Mouse (Mus musculus) small intestine, adult 2 months (tissue): Measurements from ENCODE around the gene Ide. TPM values are rescaled to one million over a fixed set of nuclear protein-coding genes. Genes with fewer than 3 reads are reported as not detected.

Experiments
- H3K27ac ChIP-seq: fragments of 200-500 bp; 2 replicates; pipeline ENCODE4 v1.5.1; 2012; ENCODE audit warnings: low read depth, low read length, control low read depth, inconsistent platforms; ENCODE audit not compliant: insufficient read depth
- H3K27me3 ChIP-seq: fragments of 200-500 bp; 2 replicates; pipeline ENCODE4 v1.6.1; 2012; ENCODE audit warnings: mild to moderate bottlenecking, moderate library complexity, low read length, inconsistent platforms; ENCODE audit not compliant: control insufficient read depth, insufficient read depth
- H3K36me3 ChIP-seq: fragments of 200-500 bp; 2 replicates; pipeline ENCODE4 v1.6.1; 2012; ENCODE audit warnings: mild to moderate bottlenecking, low read length, control low read depth, inconsistent platforms; ENCODE audit not compliant: control insufficient read depth, insufficient read depth
- H3K4me1 ChIP-seq: fragments of 200-500 bp; 2 replicates; pipeline ENCODE4 v1.6.1; 2012; ENCODE audit warnings: low read length, inconsistent platforms, mixed read lengths; ENCODE audit not compliant: control insufficient read depth, insufficient read depth, insufficient read length
- H3K4me3 ChIP-seq: fragments of 200-500 bp; 2 replicates; pipeline ENCODE4 v1.5.1; 2012; ENCODE audit warnings: low read depth, mild to moderate bottlenecking, control low read depth, inconsistent platforms, low read length, moderate library complexity
- CTCF ChIP-seq: fragments of 200-500 bp; IDR thresholded peaks from 2 replicates; pipeline ENCODE4 v1.5.1; 2012; ENCODE audit warnings: low read depth, mild to moderate bottlenecking, control low read depth, inconsistent platforms, low read length, moderate library complexity, mixed read lengths; ENCODE audit not compliant: insufficient replicate concordance, insufficient read length; ENCODE audit errors: extremely low read depth
- POLR2A ChIP-seq: fragments of 200-500 bp; IDR thresholded peaks from 2 replicates; pipeline ENCODE4 v1.6.1; 2012; ENCODE audit warnings: low read depth, mild to moderate bottlenecking, control low read depth, inconsistent platforms, low read length, moderate library complexity
- WGBS: fragments of 180-500 bp; shearing (Covaris S2); methylation state at CpG from one replicate; pipeline ENCODE4 v1.1.7; 2018; 5-methylcytosine and 5-hydroxymethylcytosine counted together
- polyA plus RNA-seq: library from polyadenylated mRNA; depleted of rRNA; stranded (reverse); fragments of >200 nt; gene quantifications from 2 replicates; pipeline ENCODE4 v1.2.3, GENCODE M21; 2012

Ide gene
- polyA plus RNA-seq, 1 experiment, result 6.8 TPM

DNA sequence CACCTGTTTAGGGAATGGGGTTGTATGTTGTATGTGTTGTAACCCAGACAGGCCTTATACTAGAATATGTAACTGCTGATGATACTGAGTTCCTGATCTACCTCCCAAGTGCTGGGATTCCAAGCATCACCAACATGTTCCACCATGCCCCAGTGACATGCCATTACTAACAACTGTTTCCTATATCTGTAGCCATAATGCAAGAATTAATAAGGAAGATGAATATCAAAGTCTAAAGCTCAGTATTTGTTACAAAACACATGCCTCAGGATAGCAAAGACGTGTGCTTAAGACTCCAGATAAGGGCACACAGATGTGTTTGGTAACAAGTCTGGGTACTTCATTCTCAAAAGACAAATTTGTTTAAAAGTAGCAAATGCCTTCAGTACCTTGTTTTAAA is 2.3 kb downstream of the Ide start:
- Histone ChIP-seq H3K36me3 (peaks cover 2% of the 10 kb centered on the region), H3K4me3 (no peak overlapping the region), H3K27ac (no peak overlapping the region), H3K27me3 (no peaks in the 10 kb centered on the region), H3K4me1 (no peaks in the 10 kb centered on the region)
- no peak for TF ChIP-seq CTCF
- WGBS, result 44% methylated on average over 1 of the region's 1 CpGs

DNA sequence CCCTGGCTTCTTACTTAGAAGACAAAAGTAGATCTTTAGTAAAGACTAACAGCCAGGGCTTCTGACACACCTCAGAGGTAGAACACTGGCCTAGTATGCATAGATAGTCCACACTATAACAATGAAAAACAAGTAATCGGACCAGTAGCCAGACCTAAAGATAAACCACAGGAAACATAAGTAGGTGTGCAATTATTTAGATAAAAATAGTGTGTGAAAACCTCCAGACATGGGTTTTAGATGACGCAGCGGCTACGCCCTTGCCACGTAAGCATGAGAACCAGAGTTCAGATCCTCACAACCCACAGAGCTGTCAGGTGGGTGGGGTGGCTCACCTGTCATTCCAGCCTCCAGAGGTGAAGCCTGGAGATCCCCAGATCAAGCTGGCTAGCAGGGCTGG is 4.3 kb downstream of the Ide start:
- Histone ChIP-seq H3K36me3 (peaks cover 9% of the 10 kb centered on the region), H3K4me3 (no peak overlapping the region), H3K27ac (no peak overlapping the region), H3K4me1 (no peaks in the 10 kb centered on the region), H3K27me3 (no peaks in the 10 kb centered on the region)
- TF ChIP-seq CTCF (no peak), POLR2A (no peak)
- WGBS, result 85% methylated on average over 5 of the region's 5 CpGs

DNA sequence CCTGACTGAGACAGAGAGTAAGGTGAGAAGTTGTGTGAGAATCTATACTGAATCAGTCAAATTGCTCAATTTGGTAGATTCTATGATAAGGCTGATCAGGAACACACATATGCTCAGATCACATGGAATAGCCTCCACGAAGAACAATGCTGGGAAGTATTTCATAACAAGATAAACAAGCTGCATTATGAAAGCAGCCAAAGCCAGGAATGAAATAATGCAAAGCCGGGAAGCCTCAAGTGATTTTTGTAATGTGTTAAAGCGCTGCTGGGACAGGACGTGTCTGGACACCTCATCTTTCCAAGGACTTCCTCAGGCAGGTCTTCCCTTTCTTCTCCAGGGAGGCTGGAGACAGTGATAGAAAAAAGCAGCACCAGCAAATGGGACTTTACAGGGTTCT is 4.9 kb downstream of the Ide start:
- Histone ChIP-seq H3K27me3 (no peaks in the 10 kb centered on the region), H3K4me3 (no peak overlapping the region)
- 77% methylated on average over 4 of the region's 4 CpGs for WGBS

DNA sequence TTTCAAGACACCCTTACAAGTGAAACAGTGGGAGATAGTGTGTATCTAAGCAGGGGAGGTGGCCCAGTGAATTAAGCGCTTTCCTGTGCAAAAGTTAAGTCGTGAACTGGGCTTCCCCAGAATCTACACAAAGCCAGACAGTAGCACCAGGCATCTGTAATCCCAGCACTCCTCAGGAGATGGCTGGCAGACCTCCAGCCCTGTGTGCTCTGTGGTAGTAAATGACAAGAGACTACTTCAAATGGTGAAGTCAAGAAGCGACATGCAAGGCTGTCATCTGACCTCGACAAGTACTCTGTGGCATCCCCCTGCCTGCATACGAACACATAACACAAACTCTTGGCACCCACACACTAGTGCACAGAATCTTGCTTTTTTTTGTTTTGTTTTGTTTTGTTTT is 10.4 kb downstream of the Ide start:
- WGBS, result 88% methylated on average over 5 of the region's 5 CpGs
- TF ChIP-seq POLR2A (no peak), CTCF (no peak)
- H3K36me3 ChIP-seq, result peaks cover 35% of the 10 kb centered on the region
- H3K4me3 ChIP-seq, result no peak overlapping the region
- H3K27ac ChIP-seq, result no peak overlapping the region
- no peaks in the 10 kb centered on the region for H3K4me1 ChIP-seq
- no peaks in the 10 kb centered on the region for H3K27me3 ChIP-seq

More for the DNA sequence above, 4.9 kb downstream of the Ide start:
- TF ChIP-seq CTCF (no peak), POLR2A (no peak)
- H3K36me3 ChIP-seq, result peaks cover 14% of the 10 kb centered on the region
- no peak overlapping the region for H3K27ac ChIP-seq
- no peaks in the 10 kb centered on the region for H3K4me1 ChIP-seq

DNA sequence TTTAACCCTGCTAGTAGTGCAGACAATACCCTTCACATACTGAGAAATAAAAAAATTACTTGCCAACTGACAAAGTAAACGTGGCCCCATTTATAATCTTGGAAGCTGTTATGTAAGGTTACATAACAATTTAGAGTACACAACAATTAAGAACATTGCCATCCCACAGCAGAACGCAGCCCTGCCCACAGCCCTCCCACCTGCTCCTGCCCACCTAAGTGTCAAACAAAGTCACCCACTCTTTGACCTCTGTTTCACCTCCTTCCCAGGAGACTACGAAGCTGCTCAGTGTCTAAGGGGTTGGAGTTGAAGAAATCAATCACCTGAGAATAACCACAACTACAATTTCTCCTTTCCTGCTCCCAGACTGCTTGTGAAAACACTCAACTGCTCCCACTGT is 14.1 kb downstream of the Ide start:
- WGBS, result 52% methylated on average over 3 of the region's 3 CpGs

DNA sequence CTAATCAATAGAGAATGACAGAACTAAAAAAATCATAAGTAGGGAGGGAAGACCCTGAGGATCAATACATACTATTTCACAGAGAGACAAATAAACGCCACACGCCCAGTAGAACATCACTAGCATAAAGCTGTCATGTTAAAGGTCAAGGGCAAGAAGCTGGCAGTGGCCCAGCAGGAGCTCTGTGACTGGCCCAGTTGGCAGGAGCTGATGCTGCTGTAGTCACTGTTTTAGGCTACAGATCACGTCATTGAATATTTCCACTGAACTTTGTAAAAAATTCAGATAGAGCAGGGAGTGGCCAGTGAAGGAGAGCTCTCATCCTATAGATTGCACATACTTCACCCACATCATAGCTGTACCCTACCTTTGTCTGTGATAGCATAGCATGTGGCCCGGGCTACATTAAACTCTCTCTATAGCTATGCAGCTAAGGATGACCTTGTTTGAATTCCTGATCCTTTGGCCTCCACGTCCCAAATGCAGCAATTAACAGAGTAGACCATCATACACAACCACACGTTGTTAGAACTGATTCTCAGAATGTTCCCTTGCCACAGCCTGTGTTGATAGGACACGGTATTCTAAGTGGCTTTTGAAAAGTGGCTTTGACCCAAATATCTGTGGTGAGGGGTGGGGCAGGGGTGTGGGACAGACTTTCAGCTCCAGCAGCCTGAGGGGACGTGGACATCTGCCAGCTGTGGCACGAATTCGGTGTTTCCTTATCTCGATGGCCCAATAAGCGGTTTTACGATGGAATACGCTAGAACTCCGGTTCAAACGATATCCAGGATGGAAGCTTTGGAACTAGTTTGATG is 16.6 kb downstream of the Ide start:
- Histone ChIP-seq H3K4me3 (no peak overlapping the region), H3K4me1 (no peaks in the 10 kb centered on the region), H3K27me3 (no peaks in the 10 kb centered on the region), H3K27ac (no peak overlapping the region), H3K36me3 (peaks cover 27% of the 10 kb centered on the region)
- WGBS, result 48% methylated on average over 16 of the region's 16 CpGs
- TF ChIP-seq POLR2A, result no peak
- TF ChIP-seq CTCF, result no peak

More for the DNA sequence above, 14.1 kb downstream of the Ide start:
- Histone ChIP-seq H3K27me3 (no peaks in the 10 kb centered on the region), H3K4me3 (no peak overlapping the region), H3K4me1 (no peaks in the 10 kb centered on the region), H3K36me3 (peaks cover 31% of the 10 kb centered on the region), H3K27ac (no peak overlapping the region)
- no peak for TF ChIP-seq CTCF
- TF ChIP-seq POLR2A, result no peak

DNA sequence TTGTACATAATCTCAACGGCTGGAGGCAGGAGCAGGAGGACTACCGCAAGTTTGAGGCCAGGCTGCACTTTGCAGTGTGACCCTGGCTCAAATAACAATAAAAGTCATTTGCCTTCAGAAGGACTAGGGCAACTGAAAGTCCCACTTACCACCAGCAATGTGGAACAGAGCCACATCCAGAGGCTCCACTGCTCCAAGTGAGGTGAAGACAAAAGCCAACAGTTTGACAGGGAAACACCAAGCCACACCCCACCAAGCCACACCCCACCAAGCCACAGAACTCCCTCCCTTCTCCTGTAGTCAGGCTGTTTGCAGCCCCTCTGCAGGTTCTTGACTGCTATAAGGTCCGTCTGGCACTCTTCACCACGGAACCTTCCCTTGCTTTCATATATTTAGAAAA is 20.3 kb downstream of the Ide start:
- Histone ChIP-seq H3K27ac (no peak overlapping the region), H3K27me3 (no peaks in the 10 kb centered on the region), H3K4me3 (no peak overlapping the region), H3K36me3 (peaks cover 28% of the 10 kb centered on the region), H3K4me1 (no peaks in the 10 kb centered on the region)
- WGBS, result 90% methylated on average over 4 of the region's 4 CpGs
- TF ChIP-seq CTCF (no peak), POLR2A (no peak)

DNA sequence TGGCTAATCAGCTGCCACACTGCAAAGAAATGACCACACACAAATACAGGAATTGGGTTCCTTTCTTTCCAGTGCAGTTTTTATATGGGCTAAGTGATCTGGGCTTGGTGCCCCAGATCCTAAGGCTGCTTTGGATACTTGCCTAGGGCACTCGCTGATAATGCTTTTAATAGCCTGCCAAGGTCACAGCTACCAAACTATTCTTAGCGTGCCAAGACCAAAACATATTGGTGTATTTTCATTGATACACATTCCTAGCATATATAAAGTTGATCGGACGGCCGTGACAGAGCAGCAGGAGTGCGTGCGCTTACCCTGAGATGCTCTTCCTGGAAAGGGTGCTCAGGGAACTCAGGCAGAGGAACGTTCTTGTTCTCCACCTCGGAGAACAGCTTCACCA is 22.6 kb downstream of the Ide start:
- WGBS, result 64% methylated on average over 9 of the region's 9 CpGs

More for the DNA sequence above, 22.6 kb downstream of the Ide start:
- Histone ChIP-seq H3K4me3 (no peak overlapping the region), H3K27ac (no peak overlapping the region), H3K36me3 (peaks cover 37% of the 10 kb centered on the region), H3K4me1 (no peaks in the 10 kb centered on the region), H3K27me3 (no peaks in the 10 kb centered on the region)
- no peak for TF ChIP-seq CTCF
- no peak for TF ChIP-seq POLR2A
